Mouse (Mus musculus): ENCODE results near the gene Dlg4. TPM values are rescaled to one million over a fixed set of nuclear protein-coding genes. Genes with fewer than 3 reads are reported as not detected.
A peak's percentile ranks its signal among the peaks of the same experiment; 100 is the strongest.

Dlg4 gene
- polyA plus RNA-seq, 2 experiments, result 0.33 to 1.9 TPM

DNA sequence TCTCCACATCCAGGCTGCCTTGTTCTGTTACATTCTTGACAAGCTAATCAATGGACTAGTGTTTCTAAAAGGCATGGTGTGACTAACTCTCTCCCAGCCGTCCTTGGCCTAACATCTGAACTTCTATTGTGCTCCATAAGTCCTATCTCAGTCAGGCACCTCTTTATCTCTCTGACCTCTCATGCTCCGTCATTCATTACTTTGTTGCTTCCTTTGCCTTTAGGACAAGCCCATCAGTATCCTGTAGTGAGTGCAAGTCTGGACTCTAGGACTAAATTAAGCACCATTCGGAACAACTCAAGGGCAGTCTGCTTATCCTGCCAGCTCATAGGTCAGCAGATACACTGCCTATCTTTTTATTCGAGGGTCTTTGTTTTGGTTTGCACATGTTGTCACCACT is 40.5 kb upstream of the Dlg4 start:
- no peak overlapping the region for H3K27ac ChIP-seq
- no peak for TF ChIP-seq CTCF (IDR thresholded peaks at IDR 0.05; ENCODE audit: low read depth)
- TF ChIP-seq EP300 (IDR thresholded peaks at IDR 0.05; ENCODE audit: low read depth), result no peak
- H3K9ac ChIP-seq (replicated peaks), result no peak overlapping the region
- peaks cover 16% of the 10 kb centered on the region for H3K36me3 ChIP-seq (replicated peaks; ENCODE audit: control insufficient read depth, insufficient read depth, low read depth)
- no peak overlapping the region for H3K4me2 ChIP-seq (ENCODE audit: low read depth)
- DNase-seq (ENCODE audit: low read depth in 3 of 3, low spot score in 3 of 3) (no peak), ATAC-seq (ENCODE audit: insufficient read depth) (no peak)
- 57% methylated on average over 4 of the region's 4 CpGs for WGBS (ENCODE audit: insufficient replicate concordance)
- no peaks in the 10 kb centered on the region for H3K27me3 ChIP-seq (ENCODE audit: control insufficient read depth, insufficient read depth, low read length)
- H3K9me3 ChIP-seq (ENCODE audit: control insufficient read depth, low read length), result no peaks in the 10 kb centered on the region
- H3K4me1 ChIP-seq (replicated peaks; ENCODE audit: control insufficient read depth in 2 of 2, insufficient read depth in 2 of 2, low read length in 1 of 2), result peaks cover 0 to 5% of the 10 kb centered on the region in 2 experiments; a peak in 3 of 4 replicates
- H3K4me3 ChIP-seq (ENCODE audit: insufficient read depth in 1 of 2, low read depth in 2 of 2, low read length in 2 of 2), result no peak overlapping the region

DNA sequence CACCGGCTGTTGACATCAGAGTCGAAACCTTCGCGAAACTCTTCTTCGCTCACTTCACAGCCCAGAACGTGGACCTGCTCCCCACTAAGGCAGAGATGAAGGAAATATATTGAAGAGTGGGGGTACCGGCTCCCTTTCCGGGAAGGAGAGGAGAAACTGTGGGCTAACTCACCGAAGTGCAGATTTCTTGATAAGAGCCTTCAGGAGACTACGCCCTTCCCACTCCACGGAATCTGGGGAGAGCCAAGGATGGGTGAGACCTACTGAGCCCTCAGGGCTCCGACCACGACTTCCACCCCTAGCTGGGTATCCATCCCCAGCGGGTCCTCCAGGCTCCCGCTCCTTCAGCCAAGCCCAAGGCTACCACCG is 36.9 kb upstream of the Dlg4 start:
- WGBS (ENCODE audit: insufficient replicate concordance), result 2% methylated on average over 16 of the region's 16 CpGs
- peaks cover 15 to 18% of the 10 kb centered on the region in 2 experiments for H3K4me1 ChIP-seq (replicated peaks; ENCODE audit: control insufficient read depth in 2 of 2, insufficient read depth in 2 of 2, low read length in 1 of 2)
- no peak for TF ChIP-seq CTCF (IDR thresholded peaks at IDR 0.05; ENCODE audit: low read depth)
- TF ChIP-seq EP300 (IDR thresholded peaks at IDR 0.05; ENCODE audit: low read depth), result no peak
- H3K4me3 ChIP-seq (ENCODE audit: insufficient read depth in 1 of 2, low read depth in 2 of 2, low read length in 2 of 2), result peak overlapping the region; percentile 97 to 98
- DNase-seq (ENCODE audit: low read depth in 3 of 3, low spot score in 3 of 3), result peak in 1 of 3 experiments; percentile 45
- H3K4me2 ChIP-seq (ENCODE audit: low read depth), result peak overlapping the region; percentile 95
- peaks cover 18% of the 10 kb centered on the region for H3K36me3 ChIP-seq (replicated peaks; ENCODE audit: control insufficient read depth, insufficient read depth, low read depth)
- no peaks in the 10 kb centered on the region for H3K9me3 ChIP-seq (ENCODE audit: control insufficient read depth, low read length)
- H3K27me3 ChIP-seq (ENCODE audit: control insufficient read depth, insufficient read depth, low read length), result no peaks in the 10 kb centered on the region
- peak overlapping the region; percentile 89 for H3K27ac ChIP-seq
- peak; percentile 38 for ATAC-seq (ENCODE audit: insufficient read depth)
- peak overlapping the region; percentile 98 for H3K9ac ChIP-seq (replicated peaks)

DNA sequence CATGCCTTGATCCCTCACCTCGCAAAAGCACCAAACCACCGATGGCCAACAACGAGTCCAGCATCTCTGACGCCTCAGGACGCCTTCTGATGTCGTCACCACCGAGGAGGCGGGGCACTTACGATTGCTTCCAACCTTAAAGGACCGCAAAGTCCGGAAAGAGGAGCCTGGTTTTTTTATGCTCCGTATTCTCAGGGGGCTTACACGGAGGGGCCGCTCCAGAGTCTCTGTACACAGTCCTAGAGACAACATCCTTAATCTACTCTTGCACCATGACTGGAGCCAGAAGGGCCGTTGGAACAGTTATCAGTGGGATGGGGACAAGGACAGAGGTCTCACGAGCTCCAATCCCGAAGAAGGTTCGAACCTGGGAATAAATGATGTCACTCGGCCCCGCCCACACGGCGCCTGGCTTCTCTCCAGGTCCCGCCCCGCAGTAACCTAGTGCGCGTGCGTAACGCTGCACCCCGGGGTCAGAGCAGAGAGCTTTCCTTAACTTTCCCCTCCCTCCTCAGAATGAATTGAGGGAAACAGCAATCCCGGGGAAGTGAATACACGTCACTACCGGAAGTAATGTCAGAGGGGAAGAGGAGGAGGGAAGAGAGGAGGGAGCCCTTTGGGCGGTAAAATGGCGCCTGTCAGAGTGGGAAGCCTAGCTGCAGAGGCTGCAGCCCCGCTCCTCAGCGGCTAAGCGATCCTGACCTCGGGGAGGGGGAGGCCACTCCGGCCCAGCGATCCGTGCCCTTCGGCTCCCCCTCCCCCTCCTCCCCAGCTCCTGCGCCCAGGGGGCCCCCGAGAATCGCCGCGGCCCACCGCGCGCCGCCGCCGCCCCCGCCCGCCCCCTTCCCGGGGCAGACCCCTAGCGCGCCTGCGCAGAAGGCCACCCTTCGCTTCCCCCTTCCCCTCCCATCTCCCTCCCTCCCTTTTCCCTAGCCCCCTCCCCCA is 36.3 kb upstream of the Dlg4 start:
- ATAC-seq (ENCODE audit: insufficient read depth) (peak; percentile 91), DNase-seq (ENCODE audit: low read depth in 3 of 3, low spot score in 3 of 3) (peak; percentile 97 to 98 (median 97))
- Histone ChIP-seq H3K4me1 (replicated peaks; ENCODE audit: control insufficient read depth in 2 of 2, insufficient read depth in 2 of 2, low read length in 1 of 2) (peaks cover 15 to 18% of the 10 kb centered on the region in 2 experiments), H3K9ac (replicated peaks) (peak overlapping the region; percentile 98), H3K27me3 (ENCODE audit: control insufficient read depth, insufficient read depth, low read length) (no peaks in the 10 kb centered on the region), H3K9me3 (ENCODE audit: control insufficient read depth, low read length) (no peaks in the 10 kb centered on the region), H3K4me3 (ENCODE audit: insufficient read depth in 1 of 2, low read depth in 2 of 2, low read length in 2 of 2) (peak overlapping the region; percentile 97 to 98), H3K27ac (peak overlapping the region; percentile 89), H3K4me2 (ENCODE audit: low read depth) (peak overlapping the region; percentile 95), H3K36me3 (replicated peaks; ENCODE audit: control insufficient read depth, insufficient read depth, low read depth) (peaks cover 22% of the 10 kb centered on the region)
- under 1% methylated on average over 52 of the region's 60 CpGs for WGBS (ENCODE audit: insufficient replicate concordance)
- TF ChIP-seq CTCF (IDR thresholded peaks at IDR 0.05; ENCODE audit: low read depth) (no peak), EP300 (IDR thresholded peaks at IDR 0.05; ENCODE audit: low read depth) (peak; percentile 3; the same call in 1 of the 2 replicates)

DNA sequence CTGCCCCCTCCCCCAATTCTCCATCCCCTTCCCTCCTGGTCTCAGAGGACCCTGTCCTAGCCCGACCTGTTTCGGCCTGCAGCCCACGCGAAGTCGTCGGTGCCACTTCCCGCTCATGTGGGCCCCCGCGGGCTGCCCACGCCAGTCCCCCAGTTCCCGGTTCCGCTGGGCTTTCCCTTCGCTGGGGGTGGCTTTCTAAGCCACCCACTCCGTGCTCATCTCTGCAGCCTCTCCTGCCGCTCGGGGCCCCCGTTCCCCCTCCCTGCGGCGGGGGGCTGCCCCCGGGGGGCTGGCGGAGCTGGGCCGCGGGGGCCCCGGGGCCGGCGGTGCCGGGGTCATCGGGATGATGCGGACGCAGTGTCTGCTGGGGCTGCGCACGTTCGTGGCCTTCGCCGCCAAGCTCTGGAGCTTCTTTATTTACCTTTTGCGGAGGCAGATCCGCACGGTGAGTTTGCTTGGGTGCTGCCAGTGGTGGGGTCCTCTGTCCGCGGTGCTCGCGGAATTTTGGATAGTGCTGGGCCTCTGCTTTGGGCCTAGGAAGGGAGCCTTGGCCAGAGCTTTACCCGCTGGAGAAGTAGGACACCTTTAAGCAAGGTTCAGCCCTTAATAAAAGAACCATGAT is 35.5 kb upstream of the Dlg4 start, which contains the start of gene Ctdnep1:
Ctdnep1 (plus strand) TSS at position 16 of the 622 bp plus-strand sequence.
- no peaks in the 10 kb centered on the region for H3K27me3 ChIP-seq (ENCODE audit: control insufficient read depth, insufficient read depth, low read length)
- peak within 1 kb of the TSS; percentile 97 to 98 for H3K4me3 ChIP-seq (ENCODE audit: insufficient read depth in 1 of 2, low read depth in 2 of 2, low read length in 2 of 2)
- H3K4me1 ChIP-seq (replicated peaks; ENCODE audit: control insufficient read depth in 2 of 2, insufficient read depth in 2 of 2, low read length in 1 of 2), result peaks cover 15 to 18% of the 10 kb centered on the region in 2 experiments
- TF ChIP-seq EP300 (IDR thresholded peaks at IDR 0.05; ENCODE audit: low read depth), result no peak
- TF ChIP-seq CTCF (IDR thresholded peaks at IDR 0.05; ENCODE audit: low read depth), result no peak
- WGBS (ENCODE audit: insufficient replicate concordance), result under 1% methylated on average over 40 of the region's 43 CpGs
- DNase-seq (ENCODE audit: low read depth in 3 of 3, low spot score in 3 of 3) (no peak), ATAC-seq (ENCODE audit: insufficient read depth) (no peak)
- peak within 1 kb of the TSS; percentile 95 for H3K4me2 ChIP-seq (ENCODE audit: low read depth)
- peaks cover 27% of the 10 kb centered on the region for H3K36me3 ChIP-seq (replicated peaks; ENCODE audit: control insufficient read depth, insufficient read depth, low read depth)
- H3K9me3 ChIP-seq (ENCODE audit: control insufficient read depth, low read length), result no peaks in the 10 kb centered on the region
- H3K9ac ChIP-seq (replicated peaks), result peak within 1 kb of the TSS; percentile 98
- peak within 1 kb of the TSS; percentile 89 for H3K27ac ChIP-seq

DNA sequence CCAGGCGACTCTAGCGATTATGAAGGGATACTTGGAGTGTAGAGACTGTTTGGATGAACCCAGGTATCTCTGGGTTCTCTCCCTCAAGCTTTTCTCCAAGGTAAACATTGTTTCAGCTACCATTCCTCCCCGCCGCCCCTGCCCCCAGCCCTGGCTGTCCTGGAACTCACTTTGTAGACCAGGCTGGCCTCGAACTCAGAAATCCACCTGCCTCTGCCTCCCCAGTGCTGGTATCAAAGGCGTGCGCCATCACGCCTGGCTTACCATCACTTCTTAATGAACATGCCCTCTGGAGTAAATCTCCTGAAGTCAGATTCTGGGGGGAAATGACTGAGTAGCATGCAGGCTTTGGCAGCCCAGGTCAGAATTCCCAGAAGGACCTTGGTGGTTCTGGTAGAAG is 34.5 kb upstream of the Dlg4 start, which contains the start of gene Elp5:
Elp5 (minus strand) TSS at position 293 of the 400 bp plus-strand sequence.
- no peaks in the 10 kb centered on the region for H3K9me3 ChIP-seq (ENCODE audit: control insufficient read depth, low read length)

More for the DNA sequence above, 34.5 kb upstream of the Dlg4 start, which contains the start of gene Elp5:
- no peaks in the 10 kb centered on the region for H3K27me3 ChIP-seq (ENCODE audit: control insufficient read depth, insufficient read depth, low read length)
- peak within 1 kb of the TSS; percentile 98 for H3K9ac ChIP-seq (replicated peaks)
- peak within 1 kb of the TSS; percentile 89 for H3K27ac ChIP-seq
- peaks cover 33% of the 10 kb centered on the region for H3K36me3 ChIP-seq (replicated peaks; ENCODE audit: control insufficient read depth, insufficient read depth, low read depth)
- no peak for ATAC-seq (ENCODE audit: insufficient read depth)
- H3K4me2 ChIP-seq (ENCODE audit: low read depth), result peak within 1 kb of the TSS; percentile 95
- peaks cover 15 to 18% of the 10 kb centered on the region in 2 experiments for H3K4me1 ChIP-seq (replicated peaks; ENCODE audit: control insufficient read depth in 2 of 2, insufficient read depth in 2 of 2, low read length in 1 of 2)
- 50% methylated on average over 8 of the region's 8 CpGs for WGBS (ENCODE audit: insufficient replicate concordance)
- TF ChIP-seq EP300 (IDR thresholded peaks at IDR 0.05; ENCODE audit: low read depth) (no peak), CTCF (IDR thresholded peaks at IDR 0.05; ENCODE audit: low read depth) (no peak)
- peak within 1 kb of the TSS; percentile 97 to 98 for H3K4me3 ChIP-seq (ENCODE audit: insufficient read depth in 1 of 2, low read depth in 2 of 2, low read length in 2 of 2)
- DNase-seq (ENCODE audit: low read depth in 3 of 3, low spot score in 3 of 3), result no peak

Measured in liver, embryonic 14.5 days (tissue).